Mouse (Mus musculus) CD4-positive helper T cell, adult 2 months (primary cell): ENCODE measurements around the gene Ppat.
"Not testable (repeated sequence)": the region's sequence is repeated elsewhere in the genome, so short reads cannot be mapped to it uniquely, and the experiment has no call there.

ENCODE experiments used
- DNase-seq: peaks from one replicate; pipeline ENCODE4 v3.0.0-alpha.2; 2012; ENCODE audit warnings: low read depth, missing footprints, low spot score

Gene Ppat

DNA sequence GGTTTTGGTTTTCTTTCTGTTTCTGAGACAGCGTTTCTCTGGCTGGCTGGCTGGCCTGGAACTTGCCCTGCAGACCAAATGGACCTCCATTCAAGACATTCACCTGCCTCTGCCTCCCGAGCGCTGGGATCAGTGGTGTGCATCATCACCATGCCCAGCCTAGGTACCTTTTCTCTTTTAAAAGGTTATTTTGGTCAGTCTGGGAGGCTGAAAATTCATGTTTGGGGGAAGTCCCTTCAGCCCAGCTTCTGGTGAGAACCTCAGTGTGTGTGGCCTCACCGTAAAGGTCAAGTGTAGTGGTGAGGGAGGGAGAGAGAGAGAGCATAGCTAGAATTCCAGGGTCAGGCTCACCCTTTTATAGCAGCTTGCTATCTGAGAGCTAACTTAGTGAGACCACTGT lies 3.6 kb downstream of the Ppat start:
- no peak for DNase-seq

DNA sequence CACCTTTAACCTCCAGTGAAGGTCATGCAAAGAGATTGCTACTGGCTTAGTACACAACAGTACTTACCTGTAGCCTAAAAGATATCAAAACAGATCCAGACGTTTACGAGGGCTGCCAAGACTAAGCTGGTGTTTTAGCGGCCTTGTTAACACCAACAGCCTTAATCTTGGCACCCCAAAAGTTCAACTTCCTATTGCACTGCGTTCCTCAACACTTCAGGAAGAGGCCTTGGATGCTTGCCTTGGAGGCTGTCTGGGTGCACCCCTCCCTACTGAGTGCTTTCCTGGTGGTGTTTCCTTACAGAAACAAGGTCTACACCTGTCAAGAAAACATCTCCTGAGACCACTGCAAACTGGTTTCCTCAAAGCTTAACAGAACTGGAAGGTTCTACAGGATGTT lies 4.2 kb downstream of the Ppat start:
- no peak for DNase-seq

DNA sequence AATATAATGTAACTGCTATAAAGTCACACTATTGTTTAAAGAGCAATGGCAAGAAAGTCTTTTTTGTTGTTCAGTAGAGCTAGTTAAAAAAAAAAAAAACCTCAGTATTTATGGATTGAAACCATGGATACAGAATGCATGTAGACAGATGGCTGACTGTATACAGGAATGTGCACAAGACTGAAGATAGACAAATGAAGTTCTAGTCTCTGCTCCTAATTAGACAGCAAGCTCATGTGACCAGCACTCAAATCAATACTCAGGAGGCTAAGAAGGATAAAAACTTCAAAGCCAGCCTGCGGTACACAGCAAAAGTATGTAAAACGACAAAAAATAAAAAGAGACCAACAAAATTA lies 5.7 kb downstream of the Ppat start:
- DNase-seq, result no peak

DNA sequence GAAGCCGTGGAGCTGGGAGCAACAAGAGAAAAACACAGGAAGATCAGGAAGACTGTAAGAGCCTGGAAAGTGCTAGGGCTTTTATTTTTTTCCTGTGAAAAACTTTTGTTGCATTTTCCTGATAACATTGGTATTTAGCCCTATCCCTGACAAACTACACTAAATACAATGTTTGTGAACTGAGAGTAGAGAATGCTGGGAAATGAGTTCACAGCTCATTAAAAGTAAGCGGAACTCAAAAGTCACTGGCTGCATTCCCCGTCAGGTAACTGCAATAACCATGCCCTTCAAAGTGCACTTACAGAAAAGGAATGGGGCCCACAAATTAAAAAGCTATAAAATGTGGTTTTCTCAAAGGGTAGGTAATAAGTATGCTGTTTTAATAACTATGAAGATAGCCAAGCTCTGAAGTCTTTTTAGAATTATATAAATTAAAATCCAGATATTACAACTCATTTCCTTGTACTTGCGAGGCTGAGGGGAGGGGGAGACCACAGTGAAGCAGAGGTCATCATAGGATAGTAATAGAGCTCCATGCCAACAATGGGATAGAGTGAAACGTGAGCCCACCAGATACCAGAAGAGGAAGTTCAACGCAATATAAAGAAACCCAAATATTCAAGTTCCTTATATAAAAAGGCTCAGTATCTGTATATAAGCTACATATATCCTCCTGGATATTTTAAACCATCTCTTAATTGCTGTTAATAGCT lies 6.3 kb downstream of the Ppat start:
- DNase-seq, result no peak

DNA sequence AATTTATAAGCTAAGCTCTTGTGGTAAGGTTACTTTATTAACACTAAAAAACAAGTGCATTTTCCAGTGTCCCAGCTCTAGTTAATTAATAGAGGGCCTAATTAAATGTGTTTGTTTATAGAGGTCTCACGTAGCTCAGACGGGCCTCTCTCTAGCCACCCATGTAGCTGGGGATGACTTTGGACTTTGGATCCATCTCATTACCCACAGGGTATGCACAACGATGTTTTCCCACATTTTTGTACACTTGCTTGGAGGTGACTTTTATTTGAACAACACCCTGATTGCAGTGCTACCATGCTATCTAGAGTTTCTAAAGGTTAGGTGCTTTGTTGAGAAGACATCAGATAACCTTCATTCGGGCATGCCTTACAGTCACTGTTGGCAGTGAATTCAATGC lies 8.9 kb downstream of the Ppat start:
- DNase-seq, result no peak

DNA sequence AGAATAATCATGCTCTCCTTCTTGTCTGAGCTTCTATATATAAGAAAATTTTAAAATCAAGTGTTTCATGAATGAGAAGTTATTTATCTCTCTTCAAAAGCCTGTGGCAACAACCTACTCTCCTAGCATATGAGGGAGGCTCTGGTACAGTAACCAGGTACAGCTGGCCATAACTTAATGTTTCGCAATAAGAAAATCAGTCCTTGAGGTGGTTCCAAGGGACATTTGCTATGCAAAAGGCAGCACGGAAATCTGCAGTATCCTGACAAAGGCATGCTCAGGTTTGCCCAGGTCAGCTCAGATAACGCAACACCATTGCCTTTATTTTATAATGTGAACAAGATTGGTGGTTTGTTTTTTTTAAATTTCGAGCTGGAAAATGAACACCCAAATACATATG lies 9.4 kb downstream of the Ppat start:
- no peak for DNase-seq

DNA sequence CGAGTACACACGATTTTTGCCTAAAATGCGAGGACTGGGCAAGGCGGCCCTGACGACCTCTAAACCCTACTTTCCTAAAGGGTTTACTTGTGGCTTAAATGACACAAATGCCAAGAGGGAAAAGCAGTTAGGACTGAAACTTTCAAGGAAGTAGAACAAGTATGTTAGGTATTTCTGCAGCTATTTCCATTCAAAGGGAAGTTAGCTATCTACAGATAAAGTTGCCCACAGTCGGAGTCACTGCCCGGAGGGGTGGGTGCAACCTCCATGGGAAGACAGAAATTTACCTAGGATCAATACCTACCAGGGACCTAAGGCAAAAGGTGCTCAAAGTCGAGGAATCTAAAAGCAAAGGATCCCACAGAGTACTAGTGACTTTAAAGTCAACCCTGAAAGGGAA lies 11.7 kb downstream of the Ppat start:
- no peak for DNase-seq

DNA sequence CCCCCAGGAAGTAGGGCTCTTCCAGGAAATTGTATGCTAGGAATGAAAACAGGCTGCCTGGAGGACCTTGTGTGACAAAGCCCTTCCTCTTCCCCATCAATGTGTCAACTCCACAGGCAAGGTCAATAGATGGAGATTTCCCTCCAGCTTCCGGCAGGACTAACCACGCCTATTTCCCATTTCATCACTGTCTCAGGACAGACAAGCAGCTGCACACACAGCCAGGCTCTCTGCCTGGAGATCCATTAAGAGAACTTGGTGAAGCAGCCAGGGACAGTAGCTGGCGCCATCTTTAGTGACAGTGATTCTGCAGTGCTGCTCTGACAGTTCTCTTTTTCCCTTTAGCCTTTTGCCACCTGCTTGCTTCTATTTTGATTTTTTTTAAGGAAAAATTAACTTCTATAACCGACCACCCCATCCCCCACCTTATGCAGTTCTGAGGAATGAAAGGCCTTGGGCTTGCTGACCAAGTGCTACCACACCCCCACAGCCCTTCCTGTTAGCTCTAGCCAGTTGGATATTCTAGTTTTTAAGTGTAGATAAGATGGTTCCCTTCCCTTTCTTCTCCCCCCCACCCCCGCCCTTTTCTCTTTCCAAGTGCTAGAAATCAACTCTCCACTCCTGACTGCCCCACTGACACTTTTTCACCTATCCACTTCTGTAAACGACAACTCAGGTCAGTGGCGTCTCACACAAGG lies 22.0 kb downstream of the Ppat start:
- no peak for DNase-seq

DNA sequence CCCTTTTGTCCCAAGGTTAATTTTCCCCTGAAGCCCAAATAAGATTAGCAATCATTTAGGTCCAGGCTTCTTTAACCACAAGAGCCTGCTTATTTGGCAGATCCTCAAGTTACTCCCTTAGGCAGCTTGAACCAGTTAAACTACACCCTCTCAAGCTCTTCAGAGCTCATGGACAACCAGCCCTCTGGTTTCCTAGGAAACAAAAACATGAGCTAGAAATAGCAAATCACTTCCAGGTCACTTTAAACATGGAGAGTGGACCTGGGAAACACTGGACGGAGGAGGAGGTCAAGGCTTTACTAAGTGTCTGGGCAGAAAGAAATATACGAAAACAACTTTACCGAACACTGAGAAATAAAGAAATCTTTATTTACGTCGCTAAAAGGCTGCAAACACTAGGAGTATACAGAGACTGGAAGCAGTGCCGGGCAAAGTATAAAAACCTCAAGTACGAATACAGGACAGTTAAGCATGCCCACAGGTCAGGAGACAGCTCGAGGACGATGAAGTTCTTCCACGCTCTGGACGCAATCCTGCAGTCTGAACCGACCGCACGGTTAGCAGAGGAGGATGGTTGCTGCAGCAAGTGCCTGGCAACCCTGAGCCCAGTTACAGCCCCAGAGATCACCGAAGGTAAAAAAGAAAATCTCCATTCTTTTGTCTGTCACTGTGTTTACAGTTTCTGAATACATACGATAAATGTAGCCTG lies 23.1 kb downstream of the Ppat start:
- DNase-seq, result no peak

DNA sequence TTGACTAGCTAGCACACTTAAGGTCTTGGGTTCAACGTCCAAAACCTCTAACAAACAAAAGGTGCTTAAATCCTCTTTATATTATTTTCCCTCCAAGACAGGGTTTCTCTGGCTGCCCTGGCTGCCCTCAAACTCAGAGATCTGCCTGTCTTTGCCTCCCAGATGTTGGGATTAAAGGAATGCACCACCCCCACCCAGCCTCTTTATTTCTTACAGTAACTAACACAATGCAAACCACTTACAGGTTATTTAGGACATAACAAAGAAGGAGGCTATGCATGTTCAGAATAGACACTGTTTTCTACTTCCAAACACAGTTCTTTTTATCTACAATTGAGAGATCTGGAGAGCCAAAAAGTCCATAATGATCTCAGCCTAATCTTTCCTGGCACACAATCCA lies 27.1 kb downstream of the Ppat start:
- no peak for DNase-seq

DNA sequence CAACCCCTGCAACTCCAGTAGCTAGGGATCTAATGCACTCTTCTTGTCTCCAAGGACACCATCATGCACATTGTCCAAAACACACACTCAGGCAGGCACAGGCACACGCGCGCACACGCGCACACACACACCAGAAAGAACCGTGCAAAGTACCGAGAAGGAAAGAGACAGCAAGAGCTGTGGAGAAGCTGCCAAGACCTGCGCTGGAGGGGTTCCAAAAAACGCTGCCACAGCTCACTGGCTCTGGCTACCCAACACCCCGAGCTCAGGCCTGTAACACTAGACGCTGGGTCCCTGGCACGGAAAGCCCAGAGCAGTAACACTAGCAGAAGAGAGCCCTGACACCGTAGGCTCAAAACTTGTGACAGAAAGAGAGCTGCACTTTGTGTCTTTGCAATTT lies 27.9 kb downstream of the Ppat start:
- no peak for DNase-seq

DNA sequence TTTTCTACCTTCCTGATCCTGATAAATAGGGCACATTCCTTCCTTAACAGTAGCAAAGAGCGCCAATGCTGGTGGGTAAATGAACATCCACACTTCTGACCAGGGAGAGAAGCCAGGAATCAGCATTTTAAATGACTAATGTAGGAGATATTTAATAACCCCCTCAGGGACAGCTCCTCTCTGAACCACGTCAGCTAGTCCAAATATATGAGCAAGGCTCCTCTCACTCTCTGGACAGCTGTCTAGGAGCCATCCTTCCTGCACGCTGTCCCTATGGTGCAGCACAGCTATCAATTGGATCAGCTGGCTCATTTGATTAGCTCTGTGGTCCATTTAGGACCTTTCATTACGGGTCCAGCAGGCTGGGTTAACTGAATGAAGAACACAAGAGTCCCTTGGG lies 28.5 kb downstream of the Ppat start:
- DNase-seq, result no peak

DNA sequence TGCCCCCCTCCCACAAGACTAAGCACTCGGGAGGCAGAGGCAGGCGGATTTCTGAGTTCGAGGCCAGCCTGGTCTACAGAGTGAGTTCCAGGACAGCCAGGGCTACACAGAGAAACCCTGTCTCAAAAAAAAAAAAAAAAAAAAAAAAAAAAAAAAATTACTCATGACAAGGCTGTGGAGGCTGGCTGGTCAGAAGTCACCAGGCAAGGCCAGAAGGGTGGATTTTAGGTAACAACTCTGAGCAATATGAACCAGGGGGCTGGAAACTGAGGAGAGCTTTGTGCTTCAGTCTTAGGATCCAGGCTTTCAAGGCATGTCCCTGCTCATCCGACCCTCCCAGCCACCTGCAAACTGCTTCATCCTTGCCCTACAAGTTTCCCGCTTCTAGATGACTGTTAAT lies 38.9 kb downstream of the Ppat start:
- DNase-seq, result not testable (repeated sequence)

DNA sequence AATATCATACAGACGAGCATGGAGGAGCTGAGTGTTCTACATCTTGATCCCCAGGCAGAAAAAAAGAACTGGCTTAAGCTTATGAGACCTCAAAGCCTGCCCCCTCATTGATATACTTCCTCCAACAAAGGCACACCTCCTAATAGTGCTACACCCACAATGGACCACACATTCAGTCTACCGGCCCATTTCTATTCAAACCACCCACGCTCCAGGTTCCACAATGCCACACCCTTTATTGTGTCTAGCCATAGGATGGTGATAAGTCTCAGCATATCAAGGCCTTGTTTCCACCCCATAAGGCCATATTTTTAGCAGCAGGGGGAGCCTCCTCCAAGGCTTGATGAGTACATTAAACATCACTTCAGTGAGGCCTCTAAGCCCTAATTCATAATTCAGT lies 40.6 kb downstream of the Ppat start:
- no peak for DNase-seq

DNA sequence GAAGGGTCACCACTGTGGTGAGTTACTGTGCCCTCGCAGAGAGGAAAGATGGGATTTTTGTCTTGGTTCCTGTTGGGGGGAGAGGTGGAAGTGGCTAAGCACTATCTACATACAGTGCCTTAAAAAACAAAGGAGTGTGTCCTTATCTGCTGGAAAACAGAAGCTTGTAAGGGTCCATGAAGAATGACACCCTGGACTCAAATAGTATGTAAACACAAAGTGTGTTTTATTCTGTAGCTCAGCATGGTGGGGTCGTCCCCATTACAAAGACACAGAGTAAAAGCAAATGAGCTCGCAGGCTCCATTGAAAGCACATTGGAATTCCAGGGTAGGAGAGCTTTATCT lies 45.3 kb downstream of the Ppat start:
- DNase-seq, result no peak

DNA sequence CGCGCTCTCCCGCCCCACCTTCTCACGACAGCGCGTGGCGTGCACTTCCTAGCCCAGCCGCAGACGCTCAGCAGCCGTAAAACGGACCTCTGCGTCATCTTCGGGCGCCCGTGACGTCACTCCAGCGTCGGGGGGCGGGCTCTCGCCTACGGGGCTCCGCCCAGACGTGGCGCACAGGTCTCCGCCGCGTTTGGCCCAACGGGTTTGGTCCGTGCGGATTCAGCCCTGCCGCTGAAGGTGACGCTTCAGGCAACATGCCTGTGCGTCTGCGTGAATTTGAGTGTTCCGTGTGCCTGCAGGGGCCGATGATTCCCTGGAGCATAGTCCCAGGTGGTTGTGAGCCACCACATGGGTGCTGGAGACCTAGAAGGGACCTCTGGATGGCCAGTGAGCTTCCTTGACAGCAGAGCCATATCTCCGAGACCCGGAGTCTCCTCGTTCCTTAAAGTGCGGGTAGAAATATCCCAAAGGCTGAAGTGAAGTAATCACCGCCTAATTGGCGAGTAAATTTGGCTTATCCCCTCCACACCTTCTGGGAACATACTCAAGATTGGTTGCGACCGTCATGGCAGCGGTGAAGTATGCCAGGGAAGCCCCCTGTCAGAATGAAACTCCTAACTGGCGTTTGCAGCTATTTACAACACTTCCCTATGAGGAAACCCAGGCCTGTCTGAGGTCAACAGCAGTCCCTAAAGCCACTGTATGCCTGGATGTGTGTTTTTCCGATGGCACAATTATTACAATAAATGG lies 45.8 kb downstream of the Ppat start, which contains the start of gene Aasdh:
Gene Aasdh (minus strand): TSS at position 110 of the 750 bp plus-strand sequence.
- DNase-seq, result peak; percentile 97

DNA sequence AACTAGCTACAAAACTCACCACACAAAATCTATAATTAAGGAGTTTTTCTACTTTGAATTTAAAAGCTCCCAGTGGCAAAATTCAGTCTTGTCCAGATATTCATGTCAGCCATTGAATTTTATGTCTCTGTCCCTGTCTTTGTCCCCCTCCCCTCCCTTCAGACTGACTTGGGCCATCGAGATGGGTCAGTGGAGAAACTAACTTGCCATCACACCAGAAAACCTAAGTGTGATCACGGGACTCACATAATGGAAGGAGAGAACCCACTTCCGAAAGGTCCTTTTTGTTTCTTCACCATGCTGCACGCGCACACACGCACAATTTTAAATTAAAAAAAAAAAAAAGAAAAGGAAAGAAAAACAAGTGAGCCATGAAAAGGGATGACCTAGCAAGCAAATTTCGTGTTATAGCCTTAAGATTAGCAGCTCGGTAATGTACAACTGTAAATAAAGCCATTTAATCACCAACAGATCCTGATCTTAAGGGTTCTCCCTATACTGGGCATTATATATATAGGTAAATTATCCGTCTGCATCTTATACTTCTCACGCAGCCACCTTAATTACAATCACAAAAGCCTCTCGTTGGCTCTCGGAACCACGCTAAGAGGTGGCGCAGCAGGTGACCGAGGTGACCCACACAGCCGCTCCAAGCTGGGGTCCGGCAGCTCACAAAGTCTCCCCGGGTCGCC lies 46.5 kb downstream of the Ppat start:
- peak; percentile 46 for DNase-seq

DNA sequence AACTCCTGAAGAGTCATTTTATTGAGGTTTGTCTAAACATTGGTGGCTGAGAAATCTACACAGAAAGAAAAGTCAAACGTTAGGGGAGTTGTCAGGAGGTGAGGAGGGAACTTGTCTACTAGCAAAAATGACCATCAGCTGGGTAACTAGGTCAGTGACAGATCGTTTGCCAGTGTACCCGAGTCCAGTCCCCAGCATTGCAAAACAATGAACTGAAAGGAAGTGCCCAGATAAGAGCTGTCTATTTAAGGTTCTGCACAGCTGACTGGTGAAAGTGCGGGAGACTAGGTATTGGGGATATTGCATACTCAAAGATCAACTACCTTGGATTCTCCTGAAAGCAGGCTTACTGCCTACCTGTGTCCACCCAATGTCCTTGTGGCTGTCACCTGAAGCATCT lies 49.2 kb downstream of the Ppat start:
- DNase-seq, result no peak

DNA sequence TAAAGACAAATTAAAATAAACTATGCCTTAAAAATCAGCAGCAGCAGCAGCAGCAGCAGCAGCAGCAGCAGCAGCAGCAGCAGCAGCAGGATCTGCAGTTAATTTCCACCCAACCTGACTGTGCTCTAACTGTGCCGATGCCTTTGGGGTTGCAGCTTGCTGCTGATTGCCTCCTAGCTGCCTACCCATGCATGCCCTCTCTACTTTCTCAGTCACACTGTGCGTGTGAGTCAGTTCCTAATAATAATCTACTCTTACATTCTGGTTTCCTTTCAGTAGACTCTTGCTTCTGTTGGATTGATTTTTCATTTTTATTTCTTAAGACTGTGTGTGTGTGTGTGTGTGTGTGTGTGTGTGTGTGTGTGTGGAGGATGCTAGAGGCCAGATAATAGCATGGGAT lies 58.3 kb downstream of the Ppat start:
- DNase-seq, result no peak

DNA sequence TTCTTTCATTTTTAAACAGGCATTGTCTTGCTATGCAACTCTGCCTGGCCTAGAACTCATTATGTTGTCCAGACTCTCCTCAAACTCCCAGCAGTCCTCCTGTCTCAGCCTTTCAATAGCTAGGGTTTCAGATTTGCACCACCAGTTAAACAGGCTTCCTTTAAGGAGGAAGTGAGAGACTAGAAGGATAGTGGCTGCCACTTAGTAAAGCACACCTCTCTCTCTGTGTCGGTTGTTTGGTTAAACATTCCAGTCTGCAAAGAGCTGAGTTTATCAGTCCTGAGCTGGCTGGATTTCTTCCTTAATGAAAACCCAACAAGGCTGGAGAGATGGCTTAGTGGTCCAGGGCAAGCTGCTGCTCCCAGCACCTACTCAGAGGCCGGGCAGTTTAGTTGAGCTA lies 58.8 kb downstream of the Ppat start:
- DNase-seq, result no peak

DNA sequence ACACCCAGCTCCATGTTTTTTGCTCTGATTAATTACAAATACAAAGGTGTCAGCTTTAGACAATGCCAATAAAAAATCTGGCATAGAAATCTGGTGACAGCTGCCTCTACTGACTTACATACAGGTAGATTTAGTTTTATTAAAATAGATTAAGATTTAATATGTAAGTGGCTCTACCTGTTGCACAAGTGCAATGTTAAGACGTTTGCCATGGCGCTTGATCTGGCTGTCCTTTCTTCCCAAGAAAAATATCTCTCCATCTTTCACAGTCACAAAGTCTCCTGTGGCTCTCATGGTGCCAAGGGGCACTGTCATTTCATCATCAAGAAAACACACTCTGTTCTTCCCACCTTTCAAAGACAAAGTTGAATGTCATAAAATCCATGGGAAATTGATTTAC lies 64.4 kb downstream of the Ppat start:
- no peak for DNase-seq

DNA sequence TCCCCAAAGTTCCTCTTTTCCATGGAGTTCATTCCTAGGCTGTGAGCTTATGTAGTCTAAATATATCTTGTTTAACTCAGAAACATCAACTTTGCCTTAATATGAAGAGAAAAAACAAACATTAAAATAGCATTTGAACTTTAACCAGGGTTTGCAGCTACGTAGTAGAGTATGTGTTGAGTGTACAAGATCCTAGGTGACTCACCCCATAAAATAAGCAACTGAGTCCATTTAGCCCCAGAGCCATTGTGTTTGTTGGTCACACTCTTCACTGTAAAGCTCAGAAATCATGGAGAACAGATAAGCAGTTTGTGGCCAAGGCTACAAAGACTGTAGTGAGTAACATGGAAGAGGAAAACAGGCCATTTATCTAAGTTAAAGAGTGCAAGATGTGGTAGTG lies 67.3 kb downstream of the Ppat start:
- DNase-seq, result no peak
